Mouse (Mus musculus): ENCODE measurements around the gene Trub2.

DNA sequence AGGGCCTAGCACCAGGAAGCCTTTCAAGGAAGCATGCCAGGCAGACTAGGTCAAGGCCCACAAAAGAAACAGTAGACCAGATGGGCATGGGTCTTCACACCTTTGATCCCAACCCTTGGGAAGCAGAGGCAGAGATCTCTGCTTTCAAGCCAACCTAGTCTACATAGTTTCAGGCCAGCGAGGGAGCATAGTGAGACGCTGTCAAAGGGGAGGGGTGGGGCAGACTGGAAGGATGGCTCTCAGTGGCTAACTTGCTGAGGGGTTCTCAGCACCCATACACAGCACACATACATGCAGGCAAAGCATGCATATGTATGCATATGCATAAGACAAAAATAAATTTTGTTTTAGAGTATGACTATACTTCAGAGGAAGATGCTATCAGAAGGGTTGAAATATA is 31.1 kb upstream of the Trub2 start:
- no peak for TF ChIP-seq CTCF (IDR thresholded peaks at IDR 0.05; ENCODE audit: control insufficient read depth, insufficient read depth, insufficient replicate concordance, low read depth, low read length)
- no peak for TF ChIP-seq POLR2A (IDR thresholded peaks at IDR 0.05; ENCODE audit: control insufficient read depth, low read depth, low read length)

Measured in testis, adult 2 months (tissue).